Mouse (Mus musculus) lung, embryonic 16.5 days (tissue): ENCODE measurements at regions not wholly inside any gene's neighbourhood (a gene's known extent, or its start where the extent isn't known, plus 50 kb on each side); places are given as distances from the start of the nearest gene placed in this dataset.

ENCODE experiments used
- ATAC-seq: fragments of 200-750 bp; cut with Nextera tagmentation; 2 replicates; pipeline ENCODE4 v1.8.0; 2017; ENCODE audit warnings: low read depth, mild to moderate bottlenecking, moderate library complexity
- H3K27ac ChIP-seq: fragments of 300-500 bp; sonication (generic); 2 replicates; pipeline ENCODE4 v1.5.1; 2014; ENCODE audit warnings: mild to moderate bottlenecking, control low read depth, low read length
- H3K27me3 ChIP-seq: fragments of 300-500 bp; sonication (generic); 2 replicates; pipeline ENCODE4 v1.6.1; 2014; ENCODE audit warnings: low read depth, low read length, mixed read lengths; ENCODE audit not compliant: control insufficient read depth, insufficient read depth
- H3K36me3 ChIP-seq: fragments of 300-500 bp; sonication (generic); 2 replicates; pipeline ENCODE4 v1.6.1; 2014; ENCODE audit warnings: low read length; ENCODE audit not compliant: control insufficient read depth, insufficient read depth
- H3K4me1 ChIP-seq: fragments of 300-500 bp; sonication (generic); replicated peaks from 2 replicates; pipeline ENCODE4 v1.6.1; 2014; ENCODE audit warnings: low read length, mixed read lengths; ENCODE audit not compliant: control insufficient read depth, insufficient read depth
- H3K4me2 ChIP-seq: fragments of 300-500 bp; sonication (generic); 2 replicates; pipeline ENCODE4 v1.6.1; 2014; ENCODE audit warnings: low read depth, low read length, control low read depth
- H3K4me3 ChIP-seq: fragments of 300-500 bp; sonication (generic); 2 replicates; pipeline ENCODE4 v1.5.1; 2014; ENCODE audit warnings: mild to moderate bottlenecking, low read length, control low read depth
- H3K9ac ChIP-seq: fragments of 300-500 bp; sonication (generic); 2 replicates; pipeline ENCODE4 v1.6.1; 2014; ENCODE audit warnings: low read length, control low read depth
- H3K9me3 ChIP-seq: fragments of 300-500 bp; sonication (generic); 2 replicates; pipeline ENCODE4 v1.6.1; 2016; ENCODE audit warnings: low read length; ENCODE audit not compliant: control insufficient read depth
- WGBS: fragments of 180-500 bp; shearing (Covaris S2); extraction: QIAGEN DNeasy Blood & Tissue Kit; methylation state at CpG from one replicate; pipeline ENCODE4 v1.1.7; 2014; 5-methylcytosine and 5-hydroxymethylcytosine counted together

DNA sequence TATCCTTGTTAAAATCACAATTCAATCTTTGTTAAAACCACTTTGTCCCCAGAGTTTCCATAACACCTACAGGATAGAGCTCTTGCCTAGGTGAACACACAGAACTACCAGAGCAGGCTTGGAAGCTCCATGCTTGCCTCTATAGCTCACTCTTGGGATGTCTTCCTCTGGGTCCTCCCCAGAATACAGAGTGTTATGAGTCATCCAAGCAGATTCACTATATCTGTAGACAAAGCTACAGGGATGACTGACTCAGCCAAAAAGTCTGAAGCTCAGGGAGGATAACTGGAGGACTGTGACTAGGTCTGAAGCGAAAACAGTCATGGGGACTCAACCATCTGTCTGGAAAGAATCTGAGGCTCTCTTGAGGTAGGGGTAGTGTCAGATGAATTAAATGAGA is 211.5 kb upstream of the Igfbp3 start:
- H3K9me3 ChIP-seq, result no peaks in the 10 kb centered on the region
- H3K4me2 ChIP-seq, result no peak overlapping the region
- H3K4me3 ChIP-seq, result no peak overlapping the region
- no peaks in the 10 kb centered on the region for H3K4me1 ChIP-seq
- H3K9ac ChIP-seq, result no peak overlapping the region
- whole genome bisulfite sequencing, result 88% methylated on average over 1 of the region's 1 CpGs
- no peaks in the 10 kb centered on the region for H3K27me3 ChIP-seq
- H3K27ac ChIP-seq, result no peak overlapping the region
- H3K36me3 ChIP-seq, result no peaks in the 10 kb centered on the region
- no peak for ATAC-seq

- ATAC-seq, result no peak
- no peak overlapping the region for H3K4me3 ChIP-seq
- no peak overlapping the region for H3K27ac ChIP-seq
- H3K36me3 ChIP-seq, result no peaks in the 10 kb centered on the region
- no peak overlapping the region for H3K4me2 ChIP-seq
- H3K9ac ChIP-seq, result no peak overlapping the region
- WGBS, result 42% methylated on average over 5 of the region's 5 CpGs
- H3K27me3 ChIP-seq, result no peaks in the 10 kb centered on the region
- no peaks in the 10 kb centered on the region for H3K9me3 ChIP-seq
- H3K4me1 ChIP-seq, result no peaks in the 10 kb centered on the region
Measured at GRCm38 (mm10) chr11:7424082-7424471, 210.4 kb upstream of the Igfbp3 start.

DNA sequence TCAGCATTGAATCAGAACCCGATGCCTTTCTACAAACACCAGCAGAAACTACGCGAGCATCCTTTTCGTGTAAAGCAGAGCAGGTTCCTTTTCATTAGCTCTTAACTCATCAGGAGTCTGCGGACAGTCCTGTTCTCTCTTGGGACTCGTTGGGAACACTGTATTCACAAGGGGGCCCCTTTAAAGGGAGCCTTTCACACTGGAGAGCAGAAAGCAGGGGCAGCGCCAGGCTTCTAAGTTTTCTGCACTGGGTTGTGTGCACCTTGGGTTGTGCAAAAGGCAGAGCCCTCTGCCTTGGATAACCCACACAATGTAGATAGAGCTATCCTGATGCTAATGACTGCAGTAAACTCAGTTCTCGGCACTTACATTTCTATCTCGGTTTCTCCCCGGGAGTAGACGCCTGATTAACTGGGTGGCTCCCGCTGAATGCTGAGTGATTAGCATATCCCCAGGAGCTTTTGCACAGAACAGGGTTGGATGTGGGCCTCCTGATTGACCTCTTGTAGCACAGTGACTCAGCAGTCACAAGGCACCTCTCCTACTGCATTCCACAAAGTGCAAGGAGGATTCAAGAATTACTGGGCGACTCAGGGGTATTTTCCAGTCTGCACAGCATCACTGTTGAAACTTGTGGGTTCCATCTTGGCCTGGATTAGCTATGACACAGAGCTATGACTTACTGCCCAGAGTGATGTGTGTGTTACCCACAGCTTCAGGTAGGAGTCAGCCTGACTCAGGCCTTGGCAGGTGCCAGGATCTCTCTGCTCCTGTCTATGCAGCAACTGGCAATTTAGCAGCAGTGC is 209.8 kb upstream of the Igfbp3 start:
- Histone ChIP-seq H3K36me3 (no peaks in the 10 kb centered on the region), H3K4me3 (no peak overlapping the region), H3K27me3 (no peaks in the 10 kb centered on the region), H3K4me2 (no peak overlapping the region), H3K9me3 (no peaks in the 10 kb centered on the region), H3K9ac (no peak overlapping the region), H3K4me1 (no peaks in the 10 kb centered on the region), H3K27ac (no peak overlapping the region)
- 23% methylated on average over 13 of the region's 13 CpGs for WGBS
- no peak for ATAC-seq

DNA sequence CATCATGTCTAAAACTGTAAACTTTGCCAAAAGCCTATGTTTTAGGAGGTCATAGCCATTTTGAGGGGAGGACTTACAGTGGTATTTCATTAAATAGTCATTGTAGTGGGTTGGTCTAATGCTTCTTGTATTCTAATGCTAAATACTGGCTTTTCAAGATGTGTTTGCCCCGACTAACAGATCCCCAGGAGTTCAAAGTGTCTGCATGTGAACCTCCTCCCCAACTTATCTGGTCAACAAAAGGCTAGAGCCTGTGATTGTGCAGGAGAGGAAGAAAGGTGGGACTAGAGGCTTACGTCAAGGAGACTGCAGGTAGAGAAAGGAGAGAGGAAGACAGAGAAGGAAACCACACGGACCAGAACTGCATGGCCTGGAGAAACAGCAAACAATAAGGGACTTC is 198.9 kb upstream of the Igfbp3 start:
- ATAC-seq, result no peak
- H3K4me3 ChIP-seq, result no peak overlapping the region
- H3K4me1 ChIP-seq, result no peaks in the 10 kb centered on the region
- H3K36me3 ChIP-seq, result no peaks in the 10 kb centered on the region
- H3K27ac ChIP-seq, result no peak overlapping the region
- H3K4me2 ChIP-seq, result no peak overlapping the region
- no peaks in the 10 kb centered on the region for H3K27me3 ChIP-seq
- 80% methylated on average over 3 of the region's 3 CpGs for WGBS
- H3K9me3 ChIP-seq, result peaks cover 3% of the 10 kb centered on the region; the same call in 1 of the 2 replicates
- no peak overlapping the region for H3K9ac ChIP-seq

DNA sequence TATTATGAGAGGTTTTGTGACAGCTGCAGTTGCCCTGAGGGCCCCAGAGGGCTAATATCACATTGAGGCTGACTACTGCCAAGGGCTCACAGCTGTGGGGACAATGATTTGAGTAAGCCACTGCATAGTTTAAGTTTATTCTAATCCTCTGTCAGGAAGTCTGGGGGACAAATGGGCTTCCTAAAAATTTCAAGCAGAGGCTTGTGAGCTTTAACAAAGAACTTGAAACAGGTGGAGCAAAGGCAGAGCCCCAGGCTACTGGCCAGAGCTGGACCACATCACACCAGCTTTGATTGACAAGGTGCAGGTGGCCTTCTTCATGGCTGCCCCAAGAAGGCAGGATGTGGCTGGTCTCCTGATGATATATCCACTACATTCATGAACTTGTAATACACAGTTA is 195.3 kb upstream of the Igfbp3 start:
- Histone ChIP-seq H3K9me3 (peaks cover under 1% of the 10 kb centered on the region; the same call in 1 of the 2 replicates), H3K4me2 (no peak overlapping the region), H3K27ac (no peak overlapping the region), H3K27me3 (no peaks in the 10 kb centered on the region), H3K9ac (no peak overlapping the region), H3K4me3 (no peak overlapping the region), H3K36me3 (no peaks in the 10 kb centered on the region), H3K4me1 (no peaks in the 10 kb centered on the region)
- ATAC-seq, result no peak

- Histone ChIP-seq H3K4me3 (no peak overlapping the region), H3K4me2 (no peak overlapping the region), H3K4me1 (no peaks in the 10 kb centered on the region), H3K9me3 (no peaks in the 10 kb centered on the region), H3K9ac (no peak overlapping the region), H3K27ac (no peak overlapping the region), H3K36me3 (no peaks in the 10 kb centered on the region), H3K27me3 (no peaks in the 10 kb centered on the region)
- ATAC-seq, result no peak
- 71% methylated on average over 4 of the region's 4 CpGs for WGBS
Measured at GRCm38 (mm10) chr11:7404666-7405065, 190.9 kb upstream of the Igfbp3 start.

- Histone ChIP-seq H3K27me3 (no peaks in the 10 kb centered on the region), H3K4me1 (no peaks in the 10 kb centered on the region), H3K9ac (no peak overlapping the region), H3K4me2 (no peak overlapping the region), H3K36me3 (no peaks in the 10 kb centered on the region), H3K9me3 (no peaks in the 10 kb centered on the region), H3K27ac (no peak overlapping the region), H3K4me3 (no peak overlapping the region)
- no peak for ATAC-seq
- WGBS, result 63% methylated on average over 1 of the region's 1 CpGs
Measured at GRCm38 (mm10) chr11:7371835-7372234, 158.1 kb upstream of the Igfbp3 start.

DNA sequence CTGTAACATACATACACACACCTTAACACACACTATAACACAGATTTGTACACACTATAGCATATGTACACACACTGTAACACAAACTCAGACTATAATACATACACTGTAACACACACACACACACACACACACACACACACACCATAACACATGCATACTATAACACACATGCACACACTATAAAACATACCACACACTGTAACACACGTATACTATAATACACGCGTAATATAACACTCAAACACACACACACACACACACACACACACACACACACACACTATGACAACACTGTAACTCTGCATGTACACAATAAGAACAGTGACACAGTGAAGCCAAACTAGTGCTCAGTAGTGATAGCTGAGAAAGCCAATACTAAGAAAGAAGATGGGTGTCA is 147.7 kb upstream of the Igfbp3 start:
- H3K9me3 ChIP-seq, result no peaks in the 10 kb centered on the region
- no peak overlapping the region for H3K4me2 ChIP-seq
- H3K4me3 ChIP-seq, result no peak overlapping the region
- no peaks in the 10 kb centered on the region for H3K27me3 ChIP-seq
- WGBS, result 88% methylated on average over 3 of the region's 3 CpGs
- H3K4me1 ChIP-seq, result no peaks in the 10 kb centered on the region
- no peak overlapping the region for H3K27ac ChIP-seq
- H3K9ac ChIP-seq, result no peak overlapping the region
- H3K36me3 ChIP-seq, result no peaks in the 10 kb centered on the region
- ATAC-seq, result no peak; the same call in 1 of the 2 replicates

DNA sequence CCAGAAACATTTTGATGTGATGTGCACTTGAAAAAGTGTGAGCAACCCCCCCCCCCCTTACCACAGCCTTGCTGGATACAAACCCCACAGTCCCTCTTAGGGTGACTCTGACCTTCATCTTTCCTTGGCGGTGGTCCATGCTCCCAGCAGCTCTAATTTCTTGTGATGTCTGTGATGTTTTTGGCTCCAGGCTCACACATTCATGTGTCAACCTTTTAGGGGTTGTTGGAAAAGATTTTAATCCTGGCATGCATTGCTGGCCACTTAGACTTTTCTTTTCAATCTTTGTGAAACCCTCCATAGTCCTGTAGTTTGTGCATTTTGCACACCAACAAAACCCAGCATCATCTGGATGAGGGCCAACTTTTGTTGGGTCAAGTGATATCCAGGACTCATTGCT is 134.9 kb upstream of the Igfbp3 start:
- ATAC-seq, result no peak
- H3K9ac ChIP-seq, result no peak overlapping the region
- WGBS, result 58% methylated on average over 1 of the region's 1 CpGs

GRCm38 (mm10) chr11:7337826-7338225 is 124.1 kb upstream of the Igfbp3 start:
- H3K9me3 ChIP-seq, result peaks cover 7% of the 10 kb centered on the region; the same call in 1 of the 2 replicates
- ATAC-seq, result no peak
- H3K27ac ChIP-seq, result no peak overlapping the region
- H3K4me3 ChIP-seq, result no peak overlapping the region
- H3K27me3 ChIP-seq, result no peaks in the 10 kb centered on the region
- H3K4me1 ChIP-seq, result no peaks in the 10 kb centered on the region
- H3K9ac ChIP-seq, result no peak overlapping the region
- H3K36me3 ChIP-seq, result no peaks in the 10 kb centered on the region
- no peak overlapping the region for H3K4me2 ChIP-seq

More for the DNA sequence above, 134.9 kb upstream of the Igfbp3 start:
- Histone ChIP-seq H3K9me3 (no peaks in the 10 kb centered on the region), H3K27ac (no peak overlapping the region), H3K4me1 (no peaks in the 10 kb centered on the region), H3K4me3 (no peak overlapping the region), H3K4me2 (no peak overlapping the region), H3K36me3 (no peaks in the 10 kb centered on the region), H3K27me3 (no peaks in the 10 kb centered on the region)
